Mouse (Mus musculus) mature B cell (primary cell): ENCODE results near the gene Gm960.

Experiments
- in situ Hi-C: fragments of 300-500 bp; cut with MboI; formaldehyde crosslinking; loops from 2 replicates; pipeline ENCODE4 v1.14.3; 2019

The Gm960 gene

DNA sequence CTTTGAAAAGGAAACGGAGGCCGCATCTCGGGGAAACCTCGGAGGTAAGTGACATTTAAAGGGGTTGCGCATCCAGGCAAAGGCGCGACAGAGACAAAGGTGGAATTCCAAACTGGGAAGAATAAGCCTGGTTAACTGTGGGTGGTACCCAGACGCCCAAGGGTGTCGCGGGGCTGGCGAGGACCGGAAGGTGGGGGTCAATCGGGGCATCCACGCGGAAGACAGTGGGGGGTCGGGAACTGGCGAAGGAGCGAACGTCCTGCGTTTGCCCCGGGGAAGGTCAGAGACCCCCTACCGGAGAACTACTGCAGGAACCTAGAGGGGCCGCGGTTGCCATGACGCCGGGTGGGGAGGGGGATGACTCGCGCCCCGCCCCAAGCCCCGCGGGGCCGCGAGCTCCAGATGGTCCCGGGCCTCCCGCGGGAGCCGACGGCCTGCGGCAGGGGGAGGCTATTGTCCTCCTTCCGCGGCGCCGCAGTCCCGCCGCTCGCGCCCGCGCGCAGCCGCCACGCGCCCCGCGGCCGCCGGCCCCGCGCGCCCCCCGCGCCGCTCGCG, 13.2 kb upstream of the Gm960 start:
- in situ Hi-C loops, result no loop called here

- in situ Hi-C loops, result no loop called here
Measured at GRCm38 (mm10) chr19:4711098-4711600, 12.7 kb upstream of the Gm960 start, which contains the start of gene Sptbn2. Sptbn2 (plus strand) TSS chr19:4711167.

- in situ Hi-C loops, result no loop called here
Measured at GRCm38 (mm10) chr19:4708765-4709164, 10.3 kb upstream of the Gm960 start.

DNA sequence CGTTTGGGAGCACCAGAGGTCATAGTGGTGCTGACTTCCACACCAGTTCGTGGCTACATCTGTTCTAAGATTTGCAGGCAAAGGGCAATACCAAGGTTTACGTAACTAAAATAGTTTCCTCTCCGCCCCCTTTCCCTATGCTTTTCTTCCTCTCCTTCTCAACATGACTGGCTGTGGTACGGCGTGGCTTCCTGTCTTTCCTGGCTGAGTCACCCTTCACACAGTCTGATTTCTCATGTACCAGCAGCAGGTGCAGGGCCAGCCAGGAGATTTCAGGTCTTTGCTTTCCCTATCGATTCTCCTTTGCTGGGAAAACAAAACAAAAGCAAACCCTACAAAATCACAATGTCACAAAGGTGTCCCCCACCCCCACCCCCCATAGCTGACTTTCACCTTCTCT, 2.8 kb upstream of the Gm960 start:
- in situ Hi-C loops, result no loop called here

GRCm38 (mm10) chr19:4700656-4701055, 2.2 kb upstream of the Gm960 start:
- in situ Hi-C loops, result no loop called here

DNA sequence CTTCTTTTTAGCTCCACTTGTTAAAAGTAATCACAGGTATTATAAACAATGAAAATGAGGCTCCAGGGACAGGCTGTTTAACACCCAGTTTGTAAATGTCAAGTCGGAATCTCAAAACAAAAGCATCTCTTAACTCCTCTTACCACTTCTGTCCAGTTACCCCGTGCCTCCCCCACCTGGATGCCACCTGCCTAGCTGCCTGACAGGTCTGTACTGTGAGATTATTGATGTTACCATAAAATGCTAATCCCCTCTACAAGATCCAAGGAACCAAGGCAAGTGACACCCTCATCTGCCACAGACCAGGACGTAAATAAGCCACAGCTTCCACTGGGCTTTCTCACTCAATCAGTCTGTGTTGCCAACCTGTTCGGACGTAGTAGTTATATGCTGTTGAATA, 1.4 kb upstream of the Gm960 start:
- in situ Hi-C loops, result no loop called here

- in situ Hi-C loops, result no loop called here
Measured at GRCm38 (mm10) chr19:4698856-4699255, 388 bp upstream of the Gm960 start.

GRCm38 (mm10) chr19:4697721-4698120, 747 bp downstream of the Gm960 start:
- in situ Hi-C loops, result no loop called here

DNA sequence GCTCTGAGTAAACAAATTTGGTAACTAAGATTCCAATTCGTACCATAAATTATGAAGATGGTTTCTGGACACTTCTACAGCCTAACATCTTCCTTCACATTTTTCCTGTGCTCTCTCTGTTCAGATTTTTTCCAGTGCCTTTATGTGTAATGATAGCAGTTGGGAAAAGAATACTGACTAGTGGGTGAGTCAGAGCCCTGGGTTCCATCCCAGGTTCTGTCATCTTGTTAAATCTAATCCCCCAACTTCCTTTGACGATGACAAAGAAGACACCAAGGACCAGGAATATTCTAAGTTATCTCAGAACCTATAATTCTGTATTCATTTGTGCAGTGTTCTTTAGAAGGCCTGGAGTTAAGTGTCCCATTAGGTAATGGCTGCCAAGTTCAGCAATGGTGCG, 1.3 kb downstream of the Gm960 start:
- in situ Hi-C loops, result no loop called here

DNA sequence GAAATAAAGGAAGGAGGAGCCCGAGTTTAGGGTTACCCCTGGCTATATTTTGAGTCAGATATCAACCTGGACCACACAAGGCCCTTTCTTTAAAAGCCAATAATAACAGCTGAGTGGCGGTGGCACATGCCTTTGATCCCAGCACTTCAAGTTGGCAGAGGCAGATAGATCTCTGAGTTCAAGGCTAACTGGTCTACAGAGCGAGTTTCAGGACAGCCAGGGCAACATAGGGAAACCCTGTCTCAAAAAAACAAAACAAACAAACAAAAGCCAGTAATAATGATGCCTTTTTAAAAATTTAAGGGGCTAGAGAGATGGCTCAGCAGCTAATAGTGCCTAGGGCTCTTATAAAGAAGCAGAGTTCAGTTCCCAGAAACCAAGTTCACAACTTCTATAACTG, 4.1 kb downstream of the Gm960 start:
- in situ Hi-C loops, result no loop called here

DNA sequence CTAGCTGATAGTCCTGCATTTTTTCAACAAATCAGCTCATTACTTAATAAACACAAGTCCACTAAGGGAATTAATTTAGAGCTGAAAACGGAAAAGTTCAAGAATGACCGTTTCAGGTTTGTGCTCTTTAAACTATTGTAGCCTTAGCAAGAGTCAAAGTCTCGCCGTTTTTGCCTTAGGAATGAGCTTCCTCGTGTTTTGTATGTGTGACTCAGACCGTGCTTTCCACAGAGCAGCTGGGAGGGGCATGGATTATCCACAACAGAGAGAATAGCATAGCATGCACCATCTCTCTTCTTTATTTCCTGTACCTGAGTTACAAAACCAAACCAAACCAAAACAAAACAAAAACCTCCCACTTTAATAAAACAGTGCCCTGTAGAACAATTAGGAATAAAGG, 26.1 kb downstream of the Gm960 start:
- in situ Hi-C loops, result no loop called here

DNA sequence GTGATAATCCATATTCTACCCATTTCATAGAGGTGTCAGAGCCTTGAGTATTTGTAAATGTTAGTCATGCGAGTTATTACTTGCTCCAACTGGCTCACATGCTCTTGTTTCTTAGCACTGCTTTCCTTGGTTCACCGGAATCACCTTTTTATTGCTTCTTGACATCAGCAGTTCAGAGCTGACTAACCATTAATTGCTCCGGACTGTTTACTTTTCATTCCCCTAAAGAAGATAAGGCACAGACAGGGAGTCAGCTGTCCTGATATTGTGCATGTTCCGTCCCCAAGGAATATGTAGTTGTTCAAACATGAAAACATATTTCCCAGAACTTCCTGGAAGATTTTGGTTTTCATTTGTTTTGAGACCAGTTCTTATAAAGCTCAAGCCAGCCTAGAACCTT, 27.7 kb downstream of the Gm960 start:
- in situ Hi-C loops, result no loop called here

DNA sequence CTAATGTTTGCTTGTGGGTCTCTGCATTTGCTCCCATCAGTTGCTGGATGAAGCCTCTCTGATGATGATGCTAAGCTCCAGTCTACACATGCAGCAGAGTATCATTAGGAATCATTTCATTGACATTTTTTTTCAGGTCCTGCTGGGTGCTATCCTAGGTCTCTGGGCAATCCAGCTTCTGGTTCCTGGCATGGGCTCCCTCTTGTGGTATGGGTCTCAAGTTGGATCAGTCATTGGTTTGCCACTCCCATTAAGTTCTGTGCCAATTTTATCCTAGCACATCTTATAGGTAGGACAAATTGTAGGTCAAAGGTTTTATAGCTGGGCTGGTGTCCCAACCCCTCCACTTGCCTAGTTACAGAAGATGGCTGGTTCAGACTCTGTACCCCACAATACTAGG, 31.7 kb downstream of the Gm960 start:
- in situ Hi-C loops, result no loop called here

DNA sequence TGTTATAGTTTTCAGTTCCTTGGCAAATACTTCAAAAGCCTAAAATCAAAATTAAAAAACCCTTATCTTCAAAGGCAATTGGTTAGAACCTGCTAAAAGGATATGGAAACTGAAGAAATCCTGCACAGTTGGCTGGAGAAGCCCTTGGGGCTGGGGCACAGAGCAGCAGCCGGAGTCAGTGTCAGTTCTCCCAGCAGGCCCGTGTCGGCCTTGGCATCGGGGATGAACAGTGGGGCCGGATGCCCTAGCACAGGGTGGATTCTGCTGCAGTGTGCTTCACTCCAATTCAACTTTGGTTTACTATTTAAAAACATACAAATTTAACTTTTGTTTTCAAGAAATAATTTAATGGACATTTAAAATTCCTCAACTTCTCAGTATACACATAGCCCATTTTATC, 40.3 kb downstream of the Gm960 start:
- in situ Hi-C loops, result no loop called here

GRCm38 (mm10) chr19:4646917-4647492, 51.5 kb downstream of the Gm960 start:
- in situ Hi-C loops, result no loop called here

DNA sequence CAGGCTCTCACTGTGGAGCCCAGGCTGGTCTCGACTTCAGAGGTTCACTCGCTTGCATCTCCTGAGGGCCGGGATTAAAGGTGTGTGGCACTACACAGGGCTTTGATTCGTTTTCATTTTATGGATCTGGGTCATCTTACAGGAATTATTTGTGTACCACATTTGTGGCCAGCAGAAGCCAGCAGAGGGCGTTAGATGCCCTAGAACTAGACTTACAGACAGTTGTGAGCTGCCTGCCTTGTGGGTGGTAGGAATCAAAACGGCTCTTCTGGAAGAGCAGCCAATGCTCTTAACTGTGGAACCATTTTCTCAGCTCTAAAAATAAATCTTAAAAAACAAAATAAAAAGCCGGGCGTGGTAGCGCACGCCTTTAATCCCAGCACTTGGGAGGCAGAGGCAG, 54.2 kb downstream of the Gm960 start:
- in situ Hi-C loops, result no loop called here

- in situ Hi-C loops, result no loop called here
Measured at GRCm38 (mm10) chr19:4635986-4636385, 62.5 kb downstream of the Gm960 start.

DNA sequence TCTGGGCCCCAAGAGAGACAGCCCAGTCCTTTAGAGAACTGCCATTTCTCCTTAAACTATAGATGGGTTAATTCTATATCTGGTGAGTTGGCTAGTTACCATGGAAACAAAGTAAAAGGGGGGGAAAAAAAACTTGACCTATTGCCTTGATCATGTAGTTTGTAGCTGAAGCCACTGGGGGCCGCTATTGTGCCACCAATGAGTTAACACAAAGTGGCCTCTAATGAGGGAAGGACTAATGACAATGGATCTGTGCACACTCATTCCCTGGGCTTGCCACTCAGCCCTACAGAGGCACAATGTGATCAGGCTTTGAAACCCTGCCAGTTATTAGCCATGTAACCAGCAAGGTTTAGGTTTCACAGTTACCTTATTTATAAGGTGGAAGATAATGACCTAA, 69.6 kb downstream of the Gm960 start:
- in situ Hi-C loops, result no loop called here

DNA sequence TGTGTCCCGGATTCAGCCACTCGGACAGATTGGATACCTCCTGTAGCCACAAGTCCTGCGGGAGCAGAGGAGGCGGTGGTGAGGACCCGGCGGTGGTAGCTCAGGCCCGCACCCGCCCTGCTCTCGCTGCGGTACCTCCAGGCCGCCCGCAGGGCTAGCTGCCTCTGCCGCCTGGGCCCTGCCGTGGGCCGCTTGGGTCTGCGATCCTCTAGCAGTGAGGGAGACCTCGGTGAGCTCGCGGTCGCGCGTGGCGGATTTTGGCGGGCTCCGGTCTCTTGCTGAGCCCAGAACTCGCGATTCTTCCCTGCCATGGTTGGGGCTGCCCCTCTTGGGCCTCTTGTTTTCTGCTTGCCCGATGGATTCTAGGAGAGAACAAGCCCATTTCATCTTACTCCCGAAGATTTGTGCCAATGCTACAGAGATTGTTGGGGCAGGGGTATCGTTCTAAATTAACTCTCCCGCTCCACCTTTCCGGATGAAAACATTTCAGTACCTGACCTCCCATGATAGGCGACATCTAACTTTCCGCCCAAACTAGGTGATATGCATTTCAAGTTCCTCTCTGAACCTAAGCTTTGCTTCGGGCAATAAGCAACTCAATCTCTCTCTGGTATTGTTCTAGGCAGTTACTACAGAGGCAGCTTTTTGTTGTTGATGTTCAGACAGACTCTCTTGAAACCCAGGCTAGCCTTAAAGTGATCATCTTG, 72.5 kb downstream of the Gm960 start:
- in situ Hi-C loops, result no loop called here

DNA sequence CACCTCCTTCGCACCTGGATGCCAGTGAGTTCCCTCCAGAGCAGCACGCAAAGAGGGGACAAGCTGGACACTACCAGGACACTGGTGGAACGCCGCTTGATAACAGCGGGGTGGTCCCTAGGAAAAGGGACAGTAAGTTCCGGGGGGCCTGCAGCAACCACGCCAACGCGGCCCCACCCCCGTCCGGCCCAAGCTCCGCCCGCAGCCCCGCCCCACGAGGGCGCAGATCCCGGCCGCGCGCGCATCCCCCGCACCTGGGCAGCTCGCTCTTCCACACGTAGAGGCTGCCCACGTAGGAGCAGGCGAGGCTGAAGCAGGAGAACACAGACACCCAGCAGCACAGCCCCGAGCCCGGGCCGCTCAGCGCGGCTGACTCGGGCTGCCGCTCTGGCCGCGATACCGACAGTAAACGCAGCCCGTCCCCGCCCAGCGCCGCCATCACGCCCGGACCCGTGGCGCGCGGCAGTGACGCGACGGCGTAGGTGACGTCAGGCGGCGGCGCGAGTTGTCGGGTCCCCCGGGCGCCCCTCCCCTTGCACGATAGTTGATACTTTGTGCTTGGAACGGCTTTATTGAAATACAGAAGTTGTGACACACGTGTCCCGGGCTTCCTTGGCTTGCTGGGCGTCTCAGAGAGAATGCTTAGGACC, 73.2 kb downstream of the Gm960 start, which contains the start of gene Rce1:
TSS of gene Rce1 (minus strand) at position 463 of the 650 bp plus-strand sequence.
- in situ Hi-C loops, result no loop called here

- in situ Hi-C loops, result no loop called here
Measured at GRCm38 (mm10) chr19:4624406-4625178, 73.9 kb downstream of the Gm960 start.

GRCm38 (mm10) chr19:4624006-4624405, 74.5 kb downstream of the Gm960 start:
- in situ Hi-C loops, result no loop called here
